ENCODE assay signal across 21 mouse cellular contexts in the genomic region with DNA sequence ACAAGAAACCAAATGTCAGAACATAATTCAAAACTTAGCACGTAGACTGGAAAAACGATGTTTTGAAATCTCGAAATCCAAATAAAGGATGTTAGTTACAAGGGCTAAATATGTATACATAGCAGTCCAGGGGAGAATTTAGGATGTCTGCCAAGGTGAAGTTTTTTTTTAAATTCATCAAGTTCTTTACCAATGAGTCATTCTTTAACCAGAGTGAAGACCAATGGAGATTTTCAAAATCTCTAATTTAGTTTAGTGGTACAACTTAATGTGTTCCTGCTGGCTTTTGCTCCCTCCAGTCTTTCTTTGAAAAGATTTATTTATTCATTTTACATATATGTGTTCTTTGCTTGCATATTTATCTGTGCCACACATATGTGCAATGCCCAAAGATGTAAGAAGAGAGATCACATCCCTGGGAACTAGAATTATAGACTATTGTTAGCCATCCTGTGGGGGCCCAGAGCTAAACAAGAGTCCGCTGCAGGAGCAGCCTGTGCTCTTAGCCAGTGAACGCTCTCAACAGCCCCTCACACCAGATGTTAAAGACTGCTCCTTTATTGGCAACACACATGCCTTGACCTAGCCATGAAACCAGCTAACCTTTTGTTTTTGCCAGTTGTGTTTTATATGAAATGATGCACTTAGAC.
A peak's percentile ranks its signal among the peaks of the same experiment; 100 is the strongest.
DNase-seq lines count a peak whose midpoint lies in the region; ATAC-seq and TF ChIP-seq lines count a peak whose summit lies in the region.
"Had no signal": no experiment of that assay in that cellular context is flagged by ENCODE, and none has a peak within 500 bp of the region (broad histone marks: within the 10 kb centered on the region; RNA-seq: fewer than 3 reads in every experiment).

No protein-coding gene starts in this region.

- WGBS in heart, embryonic 13.5 days: 56% methylated on average over 5 of the region's 5 CpGs
- WGBS in lung, embryonic 14.5 days: 50% methylated on average over 5 of the region's 5 CpGs
- WGBS in limb, embryonic 15.5 days: 32% methylated on average over 5 of the region's 5 CpGs

- no peaks in the 10 kb centered on the region for H3K9me3 ChIP-seq in heart, embryonic 13.5 days
- H3K9me3 ChIP-seq in lung, embryonic 14.5 days (ENCODE audit: low read depth, low read length): no peaks in the 10 kb centered on the region
- no peaks in the 10 kb centered on the region for H3K9me3 ChIP-seq in limb, embryonic 15.5 days
- H3K9me3 ChIP-seq: forebrain, embryonic 13.5 days; hindbrain, embryonic 15.5 days; limb, embryonic 12.5 days had no signal

- CTCF ChIA-PET in Patski (lab: Charles Lee): interaction anchor here (1.6 kb wide), 1 partner anchor 9 kb away, joined by 4 read pairs; no protein-coding TSS in a partner anchor

- no peak overlapping the region for H3K4me2 ChIP-seq in heart, embryonic 13.5 days
- H3K4me2 ChIP-seq in lung, embryonic 14.5 days: no peak overlapping the region
- no peak overlapping the region for H3K4me2 ChIP-seq in limb, embryonic 15.5 days
- H3K4me2 ChIP-seq: forebrain, embryonic 13.5 days; hindbrain, embryonic 15.5 days; limb, embryonic 12.5 days; midbrain, embryonic 11.5 days had no signal

- H3K27me3 ChIP-seq in heart, embryonic 13.5 days (replicated peaks): no peaks in the 10 kb centered on the region
- H3K27me3 ChIP-seq in lung, embryonic 14.5 days (ENCODE audit: insufficient read depth, low read length): no peaks in the 10 kb centered on the region
- no peaks in the 10 kb centered on the region for H3K27me3 ChIP-seq in Patski
- H3K27me3 ChIP-seq in limb, embryonic 15.5 days: no peaks in the 10 kb centered on the region
- H3K27me3 ChIP-seq: forebrain, embryonic 13.5 days; hindbrain, embryonic 15.5 days; limb, embryonic 12.5 days had no signal

- TF ChIP-seq CTCF in lung, embryonic 14.5 days (IDR thresholded peaks at IDR 0.05; ENCODE audit: low read depth): no peak
- TF ChIP-seq CTCF in Patski (IDR thresholded peaks at IDR 0.05): no peak

- in situ Hi-C loops in Patski (cut with MboI; ENCODE audit: low pct_unique_long_range_greater_than_20kb): no loop called here

- no peak overlapping the region for H3K4me3 ChIP-seq in heart, embryonic 13.5 days
- H3K4me3 ChIP-seq in lung, embryonic 14.5 days (ENCODE audit: low read depth, low read length): no peak overlapping the region
- H3K4me3 ChIP-seq in limb, embryonic 15.5 days: no peak overlapping the region
- H3K4me3 ChIP-seq: forebrain, embryonic 13.5 days; hindbrain, embryonic 15.5 days; limb, embryonic 12.5 days had no signal

- no peak for ATAC-seq in heart, embryonic 13.5 days (ENCODE audit: extremely low read depth, insufficient number of reproducible peaks, low FRiP score, low TSS enrichment)
- no peak for ATAC-seq in lung, embryonic 14.5 days (ENCODE audit: insufficient read depth)
- ATAC-seq in Patski: peak; percentile 76
- ATAC-seq in limb, embryonic 15.5 days (ENCODE audit: insufficient number of reproducible peaks, low FRiP score, low TSS enrichment, low read depth): no peak
- no peak for ATAC-seq in megakaryocyte, adult 5-6 weeks (ENCODE audit: poor library complexity, severe bottlenecking)
- ATAC-seq: forebrain, embryonic 13.5 days; intestine, embryonic 16.5 days had no signal

- POLR2A ChIA-PET in Patski (lab: Charles Lee): no interaction called here

- no peak for DNase-seq in heart, adult 8-10 months (ENCODE audit: low spot score)
- peak; percentile 71 for DNase-seq in lung, embryonic 14.5 days
- DNase-seq in lung, postnatal 36 days: no peak
- DNase-seq in Patski (ENCODE audit: low read depth, low spot score): peak; percentile 43
- DNase-seq in layer of hippocampus, postnatal 14 days (ENCODE audit: low spot score in 2 of 2): no peak
- DNase-seq: adrenal gland, postnatal 14 days; cerebellum, postnatal 10 days; gastrocnemius, postnatal 10 days; heart, adult 11 months; heart, postnatal 36 days; right cerebral cortex, postnatal 4 days; thymus, postnatal 36 days had no signal

- no peaks in the 10 kb centered on the region for H3K36me3 ChIP-seq in heart, embryonic 13.5 days
- H3K36me3 ChIP-seq in lung, embryonic 14.5 days (ENCODE audit: insufficient read depth): no peaks in the 10 kb centered on the region
- H3K36me3 ChIP-seq in limb, embryonic 15.5 days: no peaks in the 10 kb centered on the region
- H3K36me3 ChIP-seq: hindbrain, embryonic 15.5 days; limb, embryonic 12.5 days had no signal

- peak overlapping the region; percentile 55 for H3K27ac ChIP-seq in heart, embryonic 13.5 days (replicated peaks)
- H3K27ac ChIP-seq in lung, embryonic 14.5 days (ENCODE audit: low read depth): 0 out of 2 replicates have a peak overlapping the region, but pooled peaks have one; percentile 32
- H3K27ac ChIP-seq in limb, embryonic 15.5 days: peak overlapping the region; percentile 19; the same call in 1 of the 2 replicates
- H3K27ac ChIP-seq: forebrain, embryonic 13.5 days; hindbrain, embryonic 15.5 days; limb, embryonic 12.5 days; macrophage had no signal

- peaks cover 31% of the 10 kb centered on the region for H3K4me1 ChIP-seq in heart, embryonic 13.5 days
- no peaks in the 10 kb centered on the region for H3K4me1 ChIP-seq in lung, embryonic 14.5 days (ENCODE audit: insufficient read depth)
- peaks cover 20% of the 10 kb centered on the region for H3K4me1 ChIP-seq in limb, embryonic 15.5 days

- H3K9ac ChIP-seq in heart, embryonic 13.5 days: no peak overlapping the region
- H3K9ac ChIP-seq in lung, embryonic 14.5 days: no peak overlapping the region
- no peak overlapping the region for H3K9ac ChIP-seq in limb, embryonic 15.5 days
- H3K9ac ChIP-seq: forebrain, embryonic 13.5 days; hindbrain, embryonic 15.5 days; limb, embryonic 12.5 days had no signal

Comparison
In these comparisons a context has a peak if more than half of its experiments do, and no peak if none do; other contexts are left out.
1. DNase-seq: peak in lung, embryonic 14.5 days (single experiment) and Patski (single experiment); none in heart, adult 8-10 months (single experiment), lung, postnatal 36 days (single experiment) and layer of hippocampus, postnatal 14 days (0 of 2).
2. Peak in every context shown above with its lines, with median percentiles within 50 percentile points of each other: H3K27ac ChIP-seq.